Mouse (Mus musculus) colon, adult 2 months (tissue): ENCODE measurements around the gene 1700057G04Rik. TPM values are rescaled to one million over a fixed set of nuclear protein-coding genes. Genes with fewer than 3 reads are reported as not detected.

Experiments
- polyA plus RNA-seq: library from polyadenylated mRNA; depleted of rRNA; stranded (reverse); fragments of >200 nt; gene quantifications from 2 replicates; pipeline ENCODE4 v1.2.3, GENCODE M21; 2012; rRNA removed

Gene 1700057G04Rik
- not detected in 2 replicates for polyA plus RNA-seq

GRCm38 (mm10) chr9:92309077-92309476, at the start of gene 1700057G04Rik:
TSS of gene 1700057G04Rik (plus strand) at chr9:92309377.

DNA sequence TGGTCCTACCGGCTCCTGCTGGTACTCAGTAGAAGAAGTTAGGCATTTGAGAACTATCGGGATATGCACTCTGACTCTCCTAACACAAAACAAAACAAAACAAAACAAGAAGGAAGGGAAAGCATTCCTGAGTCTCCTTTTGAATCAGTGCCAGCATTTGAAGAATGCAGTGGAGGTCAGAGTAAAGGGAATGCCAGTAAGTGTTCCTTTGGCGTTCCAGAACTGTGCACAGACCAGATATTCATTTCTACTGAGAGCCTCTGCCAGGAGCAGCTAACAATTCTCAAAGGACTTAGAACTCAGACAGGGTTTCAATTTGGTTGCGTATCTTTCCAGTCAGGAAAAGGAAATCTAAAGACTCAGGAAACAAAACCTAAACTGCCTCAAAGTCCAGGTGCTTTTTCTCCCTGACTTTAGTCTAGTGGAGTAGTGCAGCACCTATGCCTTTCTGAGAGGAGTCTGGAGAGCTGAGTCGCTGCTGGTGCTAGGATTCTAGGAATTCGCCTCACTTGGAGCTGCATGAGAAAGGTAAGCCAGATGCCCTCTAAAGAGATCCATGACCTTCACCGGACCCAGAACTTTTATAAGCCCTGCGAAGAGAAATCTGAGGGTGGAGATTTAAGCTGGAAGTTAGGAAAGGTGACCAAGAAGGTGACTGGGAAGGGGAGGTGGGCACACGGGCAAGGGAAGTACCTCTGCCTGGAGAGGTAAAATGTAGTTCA, 33.5 kb upstream of the 1700057G04Rik start, which contains the start of gene Plscr2:
Gene Plscr2 (plus strand): TSS at position 117 of the 722 bp plus-strand sequence.

Other genes with a start within 250 kb of the 1700057G04Rik start
- gene Plscr5, start 116.4 kb upstream of the 1700057G04Rik start, polyA plus RNA-seq = not detected in 2 replicates
- gene Plscr1, start 59.6 kb upstream of the 1700057G04Rik start, polyA plus RNA-seq = 66.0 and 81.3 TPM in 2 replicates
- gene Plscr2, start 33.8 kb upstream of the 1700057G04Rik start, polyA plus RNA-seq = 1.6 and 1.9 TPM in 2 replicates
- 5.3 and 6.2 TPM in 2 replicates for gene Plscr4, start 148.0 kb downstream of the 1700057G04Rik start, polyA plus RNA-seq
- gene Plod2, start 232.8 kb downstream of the 1700057G04Rik start, polyA plus RNA-seq = 3.3 and 4.2 TPM in 2 replicates